Mouse (Mus musculus) thymus, adult 2 months (tissue): ENCODE measurements around the gene Cntn5. TPM values are rescaled to one million over a fixed set of nuclear protein-coding genes. Genes with fewer than 3 reads are reported as not detected.
"Not testable (repeated sequence)": the region's sequence is repeated elsewhere in the genome, so short reads cannot be mapped to it uniquely, and the experiment has no call there.

Experiments
- DNase-seq: peaks from one replicate; pipeline ENCODE4 v3.0.0; 2021
- H3K27ac ChIP-seq: fragments of 200-500 bp; 2 replicates; pipeline ENCODE4 v1.5.1; 2012; ENCODE audit warnings: low read length, control low read depth; ENCODE audit not compliant: control insufficient read depth, insufficient read depth
- H3K27me3 ChIP-seq: fragments of 200-500 bp; 2 replicates; pipeline ENCODE4 v1.6.1; 2012; ENCODE audit warnings: mild to moderate bottlenecking, low read length, moderate library complexity, mixed read lengths; ENCODE audit not compliant: control insufficient read depth, insufficient read depth
- H3K36me3 ChIP-seq: fragments of 200-500 bp; 2 replicates; pipeline ENCODE4 v1.6.1; 2012; ENCODE audit warnings: mild to moderate bottlenecking, low read length, moderate library complexity; ENCODE audit not compliant: control insufficient read depth, insufficient read depth
- H3K4me1 ChIP-seq: fragments of 200-500 bp; replicated peaks from 2 replicates; pipeline ENCODE4 v1.6.1; 2012; ENCODE audit warnings: low read length; ENCODE audit not compliant: control insufficient read depth, insufficient read depth
- H3K4me3 ChIP-seq: fragments of 200-500 bp; 2 replicates; pipeline ENCODE4 v1.5.1; 2012; ENCODE audit warnings: mild to moderate bottlenecking, low read length, control low read depth, moderate library complexity; ENCODE audit not compliant: control insufficient read depth, insufficient read depth
- CTCF ChIP-seq: fragments of 200-500 bp; IDR thresholded peaks from 2 replicates; pipeline ENCODE4 v1.5.1; 2012; ENCODE audit warnings: mild to moderate bottlenecking, control low read depth, low read length, moderate library complexity, borderline replicate concordance; ENCODE audit not compliant: control insufficient read depth, poor library complexity, insufficient read depth; ENCODE audit errors: extremely low read depth
- POLR2A ChIP-seq: fragments of 200-500 bp; IDR thresholded peaks from 2 replicates; pipeline ENCODE4 v1.6.1; 2012; ENCODE audit warnings: mild to moderate bottlenecking, low read length, control low read depth, moderate library complexity; ENCODE audit not compliant: control insufficient read depth, poor library complexity, insufficient read depth; ENCODE audit errors: extremely low read depth
- WGBS: fragments of 180-500 bp; shearing (Covaris S2); methylation state at CpG from one replicate; pipeline ENCODE4 v1.1.7; 2018; 5-methylcytosine and 5-hydroxymethylcytosine counted together
- polyA plus RNA-seq: library from polyadenylated mRNA; depleted of rRNA; stranded (reverse); fragments of >200 nt; gene quantifications from 2 replicates; pipeline ENCODE4 v1.2.3, GENCODE M21; 2012

The Cntn5 gene
- polyA plus RNA-seq, 1 experiment, result not detected

- Histone ChIP-seq H3K36me3 (no peaks in the 10 kb centered on the region), H3K4me3 (no peak overlapping the region), H3K4me1 (no peaks in the 10 kb centered on the region), H3K27me3 (no peaks in the 10 kb centered on the region), H3K27ac (no peak overlapping the region)
- TF ChIP-seq POLR2A (no peak), CTCF (no peak)
- no peak for DNase-seq
- WGBS, result 79% methylated on average over 7 of the region's 7 CpGs
Measured at GRCm38 (mm10) chr9:10645045-10645830, 259.3 kb downstream of the Cntn5 start.

DNA sequence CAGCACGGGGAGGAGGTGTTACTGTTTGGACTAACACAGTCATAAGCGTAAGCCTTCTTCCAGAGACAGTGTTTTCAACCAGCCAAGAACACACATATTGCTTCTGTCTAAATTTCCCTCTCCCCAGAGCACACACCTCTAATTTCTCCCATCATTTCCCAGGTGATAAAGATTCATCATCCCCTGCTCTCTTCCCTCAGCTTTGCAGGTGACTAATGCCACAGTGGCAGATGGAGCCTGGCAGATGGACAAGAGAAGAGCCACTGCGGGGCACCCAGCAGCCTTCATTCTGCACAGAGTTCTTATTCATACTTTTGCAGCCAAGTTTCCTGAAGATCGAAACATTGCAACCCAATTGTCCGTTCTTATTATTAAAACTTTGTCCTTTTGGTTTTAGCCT is 286.5 kb downstream of the Cntn5 start:
- no peaks in the 10 kb centered on the region for H3K27me3 ChIP-seq
- whole genome bisulfite sequencing, result 93% methylated on average over 5 of the region's 5 CpGs
- DNase-seq, result no peak
- H3K4me1 ChIP-seq, result no peaks in the 10 kb centered on the region
- no peak overlapping the region for H3K4me3 ChIP-seq
- TF ChIP-seq POLR2A (no peak), CTCF (no peak)
- H3K27ac ChIP-seq, result no peak overlapping the region
- H3K36me3 ChIP-seq, result no peaks in the 10 kb centered on the region

DNA sequence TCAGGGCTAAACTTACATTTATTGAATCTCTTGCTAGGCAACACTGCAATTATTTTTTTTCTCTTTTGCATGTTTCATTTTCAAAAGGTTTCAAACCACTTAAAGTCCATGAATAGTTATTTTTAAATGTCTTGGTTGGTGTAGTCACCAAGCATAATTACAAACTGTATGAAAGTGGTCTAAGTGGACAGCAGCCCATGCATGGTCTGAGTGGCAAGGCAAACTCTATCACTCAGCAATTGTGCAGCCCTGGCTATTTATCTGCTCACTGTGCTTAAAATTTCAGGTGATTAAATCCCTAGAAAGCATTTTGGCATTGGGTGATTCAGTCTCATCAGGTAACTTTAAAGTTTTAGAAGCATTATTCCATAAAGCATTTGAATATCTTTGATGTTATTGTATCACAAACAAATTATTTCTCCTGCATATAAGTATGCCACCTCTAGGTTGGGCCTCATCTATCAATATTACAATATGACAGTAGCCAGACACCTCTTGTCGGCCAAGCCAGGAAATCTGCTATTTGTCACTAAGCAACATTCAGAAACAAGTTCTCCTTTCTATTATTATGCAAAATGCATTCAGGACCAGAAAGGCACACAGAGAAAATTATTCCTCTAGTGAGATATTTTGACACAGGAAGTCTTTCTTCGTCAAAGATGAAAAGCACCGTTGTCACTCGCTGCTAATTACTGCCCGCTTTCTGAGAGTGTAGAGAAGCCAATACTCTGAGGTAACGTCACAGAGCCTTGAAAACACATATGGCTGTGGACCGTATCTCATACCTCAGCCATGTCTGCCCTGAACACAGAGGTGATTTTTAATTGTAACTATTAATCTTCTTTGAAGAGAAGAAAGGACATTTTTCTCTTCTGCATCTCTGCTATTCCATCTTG is 329.0 kb downstream of the Cntn5 start:
- Histone ChIP-seq H3K27ac (no peak overlapping the region), H3K4me1 (no peaks in the 10 kb centered on the region), H3K36me3 (no peaks in the 10 kb centered on the region), H3K27me3 (no peaks in the 10 kb centered on the region), H3K4me3 (no peak overlapping the region)
- DNase-seq, result no peak
- TF ChIP-seq POLR2A, result no peak
- TF ChIP-seq CTCF, result no peak
- 89% methylated on average over 7 of the region's 7 CpGs for WGBS

DNA sequence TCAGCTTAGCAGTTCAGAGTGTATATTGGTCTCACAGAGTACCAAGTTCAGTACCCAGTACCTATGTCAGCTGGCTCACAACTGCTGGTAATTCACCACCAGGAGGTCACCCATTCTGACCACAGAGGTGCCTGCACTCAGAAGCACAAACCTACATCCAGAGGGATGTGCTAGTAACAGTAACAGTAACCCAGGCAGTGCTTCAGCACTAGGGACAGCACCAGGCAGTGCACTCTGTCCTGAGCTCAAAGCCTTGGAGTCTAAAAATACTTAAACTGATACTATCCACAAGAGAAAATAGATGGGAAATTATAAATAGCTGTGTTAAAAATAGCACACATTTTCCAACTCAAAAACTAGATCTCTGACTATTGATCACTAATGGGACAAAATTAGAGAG is 334.7 kb downstream of the Cntn5 start:
- TF ChIP-seq CTCF, result no peak
- no peak for TF ChIP-seq POLR2A
- H3K36me3 ChIP-seq, result no peaks in the 10 kb centered on the region
- no peaks in the 10 kb centered on the region for H3K27me3 ChIP-seq

DNA sequence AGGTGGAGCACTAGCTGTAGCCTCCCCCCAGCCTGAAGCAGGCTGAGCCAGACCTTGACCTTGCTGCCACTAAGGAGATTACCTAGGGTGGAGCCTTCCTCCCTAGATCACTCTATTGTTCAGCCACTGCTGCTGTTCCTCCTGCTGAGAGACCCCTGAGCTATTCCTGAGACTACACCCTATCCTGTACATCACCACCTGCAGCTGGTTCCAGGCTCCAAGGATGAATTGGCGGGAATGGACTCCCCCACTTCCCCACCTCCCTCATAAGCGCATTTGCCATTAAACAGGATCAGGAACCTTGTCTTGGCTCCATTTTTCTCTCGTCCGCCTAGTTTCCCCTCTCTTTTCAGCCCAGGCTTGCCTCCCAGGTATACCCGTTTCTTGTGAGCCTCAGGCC is 363.7 kb downstream of the Cntn5 start:
- not testable (repeated sequence) for H3K4me1 ChIP-seq, H3K27ac ChIP-seq, H3K27me3 ChIP-seq, H3K4me3 ChIP-seq, DNase-seq, H3K36me3 ChIP-seq
- 72% methylated on average over 5 of the region's 5 CpGs for WGBS

More for the DNA sequence above, 334.7 kb downstream of the Cntn5 start:
- no peak for DNase-seq
- H3K4me1 ChIP-seq, result no peaks in the 10 kb centered on the region
- no peak overlapping the region for H3K27ac ChIP-seq
- no peak overlapping the region for H3K4me3 ChIP-seq

GRCm38 (mm10) chr9:10532248-10532647 is 372.3 kb downstream of the Cntn5 start:
- Histone ChIP-seq H3K27ac (no peak overlapping the region), H3K27me3 (no peaks in the 10 kb centered on the region), H3K4me1 (no peaks in the 10 kb centered on the region), H3K36me3 (no peaks in the 10 kb centered on the region), H3K4me3 (no peak overlapping the region)
- no peak for DNase-seq
- TF ChIP-seq POLR2A, result no peak
- TF ChIP-seq CTCF, result no peak
- 87% methylated on average over 5 of the region's 5 CpGs for WGBS
